Mouse (Mus musculus): Measurements from ENCODE around the gene Eef2kmt. TPM values are rescaled to one million over a fixed set of nuclear protein-coding genes. Genes with fewer than 3 reads are reported as not detected.

Eef2kmt gene
- polyA plus RNA-seq (2014; fragmentation: Illumina TruSeq; extraction: RNeasy Lipid Tissue Mini Kit (QIAGEN cat#74804); ENCODE audit: low read depth, low replicate concordance) = 3.6 TPM

GRCm38 (mm10) chr16:5255779-5256496, at the start of gene Eef2kmt:
Gene Eef2kmt, minus strand, starts transcription at chr16:5255983.

GRCm38 (mm10) chr16:5233418-5234313, 22.1 kb downstream of the Eef2kmt start, which contains the start of gene Alg1:
Gene Alg1, plus strand, starts transcription at chr16:5233621.

GRCm38 (mm10) chr16:5222140-5222539, 33.6 kb downstream of the Eef2kmt start, which contains the start of gene AU021092:
Gene AU021092, minus strand, starts transcription at chr16:5222299.

GRCm38 (mm10) chr16:5203668-5204433, 51.9 kb downstream of the Eef2kmt start, which contains the start of gene Nagpa:
Gene Nagpa, minus strand, starts transcription at chr16:5204012.

Other genes with a start within 250 kb of the Eef2kmt start
- not detected for gene Smim22, start 248.7 kb downstream of the Eef2kmt start, polyA plus RNA-seq (2014; fragmentation: Illumina TruSeq; extraction: RNeasy Lipid Tissue Mini Kit (QIAGEN cat#74804); ENCODE audit: low read depth, low replicate concordance)
- gene Rogdi, start 242.4 kb downstream of the Eef2kmt start, polyA plus RNA-seq (2014; fragmentation: Illumina TruSeq; extraction: RNeasy Lipid Tissue Mini Kit (QIAGEN cat#74804); ENCODE audit: low read depth, low replicate concordance) = 3.5 TPM
- 50.3 TPM for gene Glyr1, start 206.1 kb downstream of the Eef2kmt start, polyA plus RNA-seq (2014; fragmentation: Illumina TruSeq; extraction: RNeasy Lipid Tissue Mini Kit (QIAGEN cat#74804); ENCODE audit: low read depth, low replicate concordance)
- 24.4 TPM for gene Ubn1, start 205.9 kb downstream of the Eef2kmt start, polyA plus RNA-seq (2014; fragmentation: Illumina TruSeq; extraction: RNeasy Lipid Tissue Mini Kit (QIAGEN cat#74804); ENCODE audit: low read depth, low replicate concordance)
- 0.06 TPM for gene Ppl, start 123.6 kb downstream of the Eef2kmt start, polyA plus RNA-seq (2014; fragmentation: Illumina TruSeq; extraction: RNeasy Lipid Tissue Mini Kit (QIAGEN cat#74804); ENCODE audit: low read depth, low replicate concordance)
- not detected for gene Sec14l5, start 108.9 kb downstream of the Eef2kmt start, polyA plus RNA-seq (2014; fragmentation: Illumina TruSeq; extraction: RNeasy Lipid Tissue Mini Kit (QIAGEN cat#74804); ENCODE audit: low read depth, low replicate concordance)
- gene Nagpa, start 52.0 kb downstream of the Eef2kmt start, polyA plus RNA-seq (2014; fragmentation: Illumina TruSeq; extraction: RNeasy Lipid Tissue Mini Kit (QIAGEN cat#74804); ENCODE audit: low read depth, low replicate concordance) = not detected
- gene AU021092, start 33.7 kb downstream of the Eef2kmt start, polyA plus RNA-seq (2014; fragmentation: Illumina TruSeq; extraction: RNeasy Lipid Tissue Mini Kit (QIAGEN cat#74804); ENCODE audit: low read depth, low replicate concordance) = 2.0 TPM
- gene Alg1, start 22.4 kb downstream of the Eef2kmt start, polyA plus RNA-seq (2014; fragmentation: Illumina TruSeq; extraction: RNeasy Lipid Tissue Mini Kit (QIAGEN cat#74804); ENCODE audit: low read depth, low replicate concordance) = 1.5 TPM